Mouse (Mus musculus): ENCODE data around the gene Mthfd1l.

GRCm38 (mm10) chr10:3975898-3976622 lies 3.1 kb downstream of the Mthfd1l start:
- TF ChIP-seq CTCF (IDR thresholded peaks at IDR 0.05; ENCODE audit: low read depth) (no peak), EP300 (IDR thresholded peaks at IDR 0.05; ENCODE audit: low read depth) (no peak)
